Mouse (Mus musculus) c-Kit-positive CD71-negative TER-119-negative erythroid progenitor cells, embryonic 14.5 days (primary cell): ENCODE measurements at regions not wholly inside any gene's neighbourhood (a gene's known extent, or its start where the extent isn't known, plus 50 kb on each side); places are given as distances from the start of the nearest gene placed in this dataset.

Experiments
- DNase-seq: peaks from one replicate; pipeline ENCODE4 v3.0.0-alpha.2; 2013; ENCODE audit warnings: low read depth

DNA sequence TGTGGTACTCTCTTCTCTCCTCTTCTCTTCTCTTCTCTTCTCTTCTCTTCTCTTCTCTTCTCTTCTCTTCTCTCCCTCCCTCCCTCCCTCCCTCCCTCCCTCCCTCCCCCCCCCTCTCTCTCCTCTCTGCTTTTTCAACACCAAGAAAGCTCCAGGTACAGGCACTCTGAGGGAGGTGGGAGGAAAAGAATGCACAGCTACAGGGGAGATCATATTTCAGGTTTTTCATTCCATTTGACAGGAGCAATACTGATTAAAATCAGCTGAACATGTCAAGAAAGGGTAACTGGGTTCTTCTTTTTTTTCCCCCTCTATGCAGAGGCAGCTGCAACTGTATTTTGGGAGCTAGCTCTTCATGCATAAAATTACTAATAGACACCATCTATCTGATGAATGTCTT lies 368.8 kb upstream of the Rack1 start:
- no peak for DNase-seq

DNA sequence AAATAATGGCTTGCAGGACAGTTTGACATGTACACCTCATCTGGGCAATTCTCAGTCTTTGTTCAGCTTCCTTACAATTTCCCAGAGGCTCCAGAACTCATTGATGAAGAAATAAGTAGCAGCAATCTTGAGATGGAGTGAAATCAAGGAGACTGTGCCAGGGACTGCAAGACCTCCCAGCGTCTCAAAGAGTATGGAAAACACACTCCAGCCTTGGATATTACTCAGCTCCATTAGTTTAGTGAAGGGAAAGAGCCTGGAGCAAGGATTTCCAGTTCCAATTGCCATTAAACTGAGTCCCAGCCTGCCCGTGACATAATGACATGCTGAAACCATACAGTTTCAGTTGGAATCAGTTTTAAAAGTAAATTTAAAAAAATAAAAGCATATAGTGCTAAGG lies 372.7 kb upstream of the Rack1 start:
- no peak for DNase-seq

GRCm38 (mm10) chr11:48426446-48426845 lies 373.7 kb upstream of the Rack1 start:
- no peak for DNase-seq

- DNase-seq = no peak
Observed at GRCm38 (mm10) chr11:48418066-48418756, 381.9 kb upstream of the Rack1 start.

- no peak for DNase-seq
Observed at GRCm38 (mm10) chr11:48417615-48418014, 382.5 kb upstream of the Rack1 start.

GRCm38 (mm10) chr11:48398032-48398431 lies 402.1 kb upstream of the Rack1 start:
- no peak for DNase-seq

DNA sequence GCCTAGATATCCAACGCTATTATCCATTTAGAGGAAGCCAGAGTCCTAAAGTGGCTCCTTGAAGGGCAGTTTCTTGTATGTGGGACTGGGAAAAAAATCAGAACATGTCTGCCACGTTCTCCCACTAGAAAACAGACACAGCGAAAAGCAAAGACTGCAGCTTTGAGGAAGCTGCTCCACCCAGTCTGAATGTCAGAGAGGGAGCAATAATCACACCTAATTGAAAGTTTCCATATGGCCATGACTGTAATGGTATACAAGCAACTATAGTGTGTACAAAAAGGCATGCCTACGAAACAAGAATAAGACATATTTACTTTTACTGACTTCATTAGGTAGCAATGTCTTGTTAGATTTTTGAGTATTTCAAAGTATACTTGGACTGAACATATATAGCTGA lies 392.7 kb upstream of the Sgcd start:
- DNase-seq = no peak

DNA sequence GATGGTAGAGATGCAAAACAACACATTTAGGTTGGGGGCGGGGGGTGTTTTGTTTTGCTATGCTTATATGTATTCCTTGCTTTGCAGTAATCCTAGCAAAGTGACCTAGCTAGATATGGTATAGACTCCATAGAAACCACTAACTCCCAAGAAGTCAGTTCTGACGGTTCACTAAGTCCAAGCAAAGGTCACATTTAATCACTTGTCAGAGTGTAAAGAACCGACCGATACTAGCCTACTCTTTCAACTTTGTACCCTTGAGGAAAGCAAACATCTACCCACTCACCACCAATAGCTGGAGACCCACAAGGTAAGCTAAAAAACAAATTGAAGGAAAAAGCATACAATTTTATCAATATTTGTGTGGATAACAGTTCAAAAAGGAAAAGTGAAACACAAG lies 389.3 kb upstream of the Sgcd start:
- DNase-seq = no peak

DNA sequence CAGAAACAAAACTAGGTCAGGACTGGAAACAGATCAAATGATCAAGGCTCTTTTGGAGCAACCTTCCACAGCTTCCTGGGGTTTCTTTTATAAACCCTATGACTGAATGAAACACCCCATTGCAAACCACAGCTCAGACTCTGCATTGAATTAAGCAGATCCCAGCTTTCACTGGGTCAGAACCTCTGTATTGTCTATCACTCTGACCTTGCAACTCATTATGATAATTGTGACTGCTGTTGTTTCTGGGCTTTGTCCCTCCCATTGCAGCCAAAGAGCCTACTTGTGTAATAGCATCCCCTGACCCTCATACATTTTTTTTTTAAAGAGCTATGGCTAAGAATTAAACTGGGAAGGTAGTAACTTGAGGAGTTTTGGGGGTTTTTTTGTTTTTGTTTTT lies 388.5 kb upstream of the Sgcd start:
- no peak for DNase-seq

DNA sequence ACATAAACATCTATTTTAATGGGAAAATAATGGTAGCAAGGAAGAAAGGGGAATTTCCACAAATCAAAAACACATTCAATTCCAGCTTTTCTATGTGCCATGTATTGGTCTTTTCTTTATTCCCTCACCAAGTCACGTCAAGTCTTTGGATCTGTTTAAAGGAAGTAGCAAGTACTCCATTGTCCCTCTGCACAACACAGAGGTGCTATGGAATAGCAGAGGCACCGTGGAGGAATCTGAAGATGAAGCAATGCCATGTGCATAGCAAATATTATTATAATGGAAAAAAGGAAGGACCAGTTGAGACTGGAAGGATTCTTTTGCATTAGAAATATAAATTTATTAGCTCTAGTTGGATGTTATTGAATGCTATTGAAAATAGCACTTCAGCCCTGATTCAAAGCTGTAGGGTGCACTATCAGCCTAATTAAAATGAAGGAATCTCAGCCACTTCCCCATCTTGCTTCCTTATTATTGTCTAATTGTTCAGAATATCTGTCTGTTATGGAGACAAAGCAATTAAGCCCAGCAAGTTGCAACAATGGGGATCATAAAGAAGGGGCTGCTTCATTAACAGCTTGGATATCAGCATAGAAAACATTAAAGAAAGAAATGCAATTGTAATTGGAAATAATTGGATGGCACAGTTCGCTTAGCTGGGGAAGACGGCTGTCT lies 362.7 kb upstream of the Sgcd start:
- DNase-seq = no peak

DNA sequence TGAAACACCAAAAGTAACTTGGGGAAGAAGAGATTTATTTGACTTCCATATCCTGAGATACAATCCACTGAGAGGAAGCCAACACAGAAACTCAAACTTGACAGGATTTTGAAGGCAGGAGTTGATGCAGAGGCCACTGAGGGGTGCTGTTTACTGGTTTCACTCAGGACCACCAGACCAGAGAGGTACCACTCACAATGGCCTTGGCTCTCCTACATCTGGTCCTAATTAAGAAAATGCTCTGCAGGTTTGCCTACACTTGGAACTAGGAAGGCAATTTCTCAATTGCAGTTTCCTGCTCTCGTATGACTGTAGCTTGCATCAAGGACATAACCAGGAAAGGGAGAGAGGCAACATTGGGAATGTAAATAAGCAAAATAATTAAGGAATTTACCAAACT lies 325.7 kb upstream of the Sgcd start:
- no peak for DNase-seq

- no peak for DNase-seq
Observed at GRCm38 (mm10) chr11:48295370-48295769, 306.6 kb upstream of the Sgcd start.

GRCm38 (mm10) chr11:48262492-48262891 lies 273.7 kb upstream of the Sgcd start:
- no peak for DNase-seq

DNA sequence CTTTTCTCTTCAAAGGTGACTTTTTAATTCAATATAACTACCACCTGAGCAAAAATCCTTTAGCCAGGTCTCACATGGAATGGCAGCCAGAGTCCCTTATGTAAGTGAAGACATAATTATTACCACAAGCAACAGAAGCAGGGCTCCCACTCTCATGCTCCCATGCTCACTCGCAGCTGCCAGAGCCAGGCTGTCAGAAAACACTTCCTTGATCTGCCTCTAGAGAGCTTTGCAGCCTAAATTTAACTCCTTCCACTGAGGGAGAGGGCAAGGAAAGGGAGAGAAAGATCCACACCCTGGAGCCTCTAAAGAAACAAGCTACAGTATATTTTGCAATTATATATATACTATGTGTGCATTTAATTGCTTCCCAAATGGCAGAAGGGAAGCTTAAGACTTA lies 272.3 kb upstream of the Sgcd start:
- DNase-seq = no peak

DNA sequence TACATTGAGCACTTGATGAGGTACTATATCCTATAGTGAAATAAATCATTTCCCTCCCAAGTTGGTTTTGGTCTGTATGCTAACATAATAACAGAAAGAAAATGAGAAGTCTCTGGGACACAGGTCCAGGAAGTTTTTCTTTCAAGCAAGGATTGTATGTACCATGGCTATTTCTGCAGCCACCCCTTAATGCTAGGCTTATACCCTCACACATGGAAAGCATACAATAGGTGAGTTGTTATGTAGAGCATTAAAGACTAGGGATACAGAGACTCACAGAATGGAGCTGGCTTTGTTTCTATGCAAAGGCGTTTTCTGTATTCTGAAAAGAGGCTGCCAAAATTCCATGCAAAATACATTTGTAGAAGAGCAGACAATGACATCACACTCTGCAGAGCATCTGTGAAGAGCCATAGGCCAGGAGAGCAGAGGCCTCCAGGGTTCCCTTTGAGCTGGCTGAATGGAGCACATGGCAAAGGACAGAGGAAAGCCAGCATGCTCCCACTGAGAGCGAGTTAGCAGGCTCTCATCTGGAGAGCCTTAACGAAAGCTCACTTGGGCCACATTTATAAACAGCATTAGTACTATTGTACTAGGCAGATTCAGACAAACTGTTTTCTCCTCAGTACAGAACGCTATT lies 262.0 kb upstream of the Sgcd start:
- no peak for DNase-seq

- DNase-seq = no peak
Observed at GRCm38 (mm10) chr11:48249315-48249714, 260.5 kb upstream of the Sgcd start.

GRCm38 (mm10) chr11:48221156-48221555 lies 232.4 kb upstream of the Sgcd start:
- no peak for DNase-seq

GRCm38 (mm10) chr11:48219157-48219556 lies 230.4 kb upstream of the Sgcd start:
- no peak for DNase-seq

DNA sequence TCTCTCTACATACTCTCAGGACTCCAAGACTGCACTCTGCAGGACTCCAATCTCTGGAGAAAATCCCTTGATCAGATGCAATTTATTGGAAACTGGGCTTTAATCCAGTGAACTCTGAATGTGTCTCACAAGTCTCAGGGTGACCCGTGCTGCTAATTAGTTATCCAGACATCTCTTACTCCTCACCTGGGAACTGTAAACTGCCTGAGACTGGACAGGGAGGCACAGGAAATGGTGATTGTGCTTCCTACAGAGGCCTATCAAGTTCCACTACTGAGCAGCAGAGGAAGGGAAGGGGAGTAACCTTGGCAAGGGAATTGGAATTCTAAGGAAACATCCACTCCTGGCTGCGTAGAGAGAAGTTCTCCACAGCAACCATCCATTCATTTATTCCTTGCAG lies 228.0 kb upstream of the Sgcd start:
- no peak for DNase-seq

- no peak for DNase-seq
Observed at GRCm38 (mm10) chr11:48186604-48187003, 197.8 kb upstream of the Sgcd start.

GRCm38 (mm10) chr11:48178943-48179342 lies 190.2 kb upstream of the Sgcd start:
- DNase-seq = no peak

DNA sequence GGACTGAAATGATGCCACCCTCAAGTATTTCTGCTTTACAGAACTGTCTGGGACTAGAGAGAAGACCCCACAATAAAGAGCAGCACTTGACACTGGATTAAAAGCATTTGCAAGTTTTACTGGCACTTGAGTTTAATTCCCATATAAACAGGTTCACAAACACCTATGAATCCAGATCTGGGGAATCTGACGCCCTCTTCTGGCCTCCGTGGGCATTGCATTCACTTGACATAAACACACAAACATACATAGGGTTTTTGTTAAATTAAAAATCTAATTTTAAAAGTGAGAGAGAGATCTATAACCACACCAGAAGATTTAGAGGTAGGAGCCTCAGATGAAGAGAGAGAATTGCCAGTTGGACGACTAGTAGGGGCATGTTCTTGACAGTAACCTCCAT lies 189.4 kb upstream of the Sgcd start:
- DNase-seq = no peak

GRCm38 (mm10) chr11:48176451-48176850 lies 187.7 kb upstream of the Sgcd start:
- DNase-seq = no peak

- DNase-seq = no peak
Observed at GRCm38 (mm10) chr11:48152219-48152618, 163.4 kb upstream of the Sgcd start.
